Mouse (Mus musculus) MEL (cell line): ENCODE results near the gene Ugt1a6b. TPM values are rescaled to one million over a fixed set of nuclear protein-coding genes. Genes with fewer than 3 reads are reported as not detected.

ENCODE experiments used
- DNase-seq: peaks from one replicate; pipeline ENCODE4 v3.0.0; 2011; ENCODE audit warnings: low read depth, low spot score
- H3K27ac ChIP-seq: 2 replicates; pipeline ENCODE4 v1.5.1; 2012; ENCODE audit warnings: low read depth, mild to moderate bottlenecking, control low read depth, low read length, moderate library complexity; ENCODE audit not compliant: control insufficient read depth
- H3K27me3 ChIP-seq, 2 experiments: fragments of 150-350 bp in 1 of 2; sonication (generic) in 1 of 2; 2 replicates each; pipeline ENCODE4 v1.6.1; 2012; ENCODE audit warnings: low read length in 2 of 2, mild to moderate bottlenecking in 2 of 2, improper control_type of control experiment in 1 of 2, moderate library complexity in 1 of 2; ENCODE audit not compliant: insufficient read depth in 2 of 2, control insufficient read depth in 1 of 2
- H3K36me3 ChIP-seq, 2 experiments: 2 replicates each; pipeline ENCODE4 v1.6.1; 2012 to 2014; ENCODE audit warnings: low read length in 2 of 2, improper control_type of control experiment in 1 of 2, inconsistent platforms in 1 of 2, mild to moderate bottlenecking in 1 of 2; ENCODE audit not compliant: insufficient read depth in 2 of 2, control insufficient read depth in 1 of 2
- H3K4me1 ChIP-seq, 2 experiments: fragments of 150-350 bp in 1 of 2; sonication (generic) in 1 of 2; 2 replicates each; pipeline ENCODE4 v1.6.1; 2012; ENCODE audit warnings: low read length in 2 of 2, improper control_type of control experiment in 1 of 2, mild to moderate bottlenecking in 1 of 2; ENCODE audit not compliant: insufficient read depth in 2 of 2, control insufficient read depth in 1 of 2
- H3K4me3 ChIP-seq, 2 experiments: fragments of 150-350 bp in 1 of 2; sonication (generic) in 1 of 2; 2 replicates each; pipeline ENCODE4 v1.5.1; 2012; ENCODE audit warnings: low read depth in 2 of 2, low read length in 2 of 2, mild to moderate bottlenecking in 2 of 2, moderate library complexity in 2 of 2, control low read depth in 1 of 2, improper control_type of control experiment in 1 of 2; ENCODE audit not compliant: control insufficient read depth in 1 of 2, insufficient read depth in 1 of 2
- H3K79me2 ChIP-seq: 2 replicates; pipeline ENCODE4 v1.6.1; 2012; ENCODE audit warnings: mild to moderate bottlenecking, low read length, moderate library complexity; ENCODE audit not compliant: control insufficient read depth, poor library complexity, insufficient read depth
- H3K9ac ChIP-seq: 2 replicates; pipeline ENCODE4 v1.6.1; 2012; ENCODE audit warnings: low read depth, mild to moderate bottlenecking, control low read depth, low read length, moderate library complexity; ENCODE audit not compliant: control insufficient read depth, poor library complexity, severe bottlenecking
- H3K9me3 ChIP-seq: fragments of 150-350 bp; sonication (generic); replicated peaks from 2 replicates; pipeline ENCODE4 v1.6.1; 2012; ENCODE audit warnings: mild to moderate bottlenecking, low read length, improper control_type of control experiment, moderate library complexity; ENCODE audit not compliant: insufficient read depth
- CHD1 ChIP-seq: IDR thresholded peaks from 2 replicates; pipeline ENCODE4 v1.6.1; 2012; ENCODE audit warnings: low read depth, mild to moderate bottlenecking, inconsistent platforms, low read length, improper control_type of control experiment
- CTCF ChIP-seq, 3 experiments: IDR thresholded peaks in 2 of 3; conservative IDR thresholded peaks in 1 of 3; 2 replicates each; pipeline ENCODE4 v1.5.1; 2011 to 2012; ENCODE audit warnings: low read length in 3 of 3, low read depth in 2 of 3, mild to moderate bottlenecking in 2 of 3, improper control_type of control experiment in 1 of 3, inconsistent platforms in 1 of 3, mixed read lengths in 1 of 3, moderate library complexity in 1 of 3; ENCODE audit not compliant: control insufficient read depth in 1 of 3, insufficient read depth in 1 of 3, poor library complexity in 1 of 3, severe bottlenecking in 1 of 3
- HCFC1 ChIP-seq: IDR thresholded peaks from 2 replicates; pipeline ENCODE4 v1.6.1; 2012; ENCODE audit warnings: low read depth, mild to moderate bottlenecking, inconsistent platforms, low read length, improper control_type of control experiment, moderate library complexity
- JUND ChIP-seq: IDR thresholded peaks from 2 replicates; pipeline ENCODE4 v1.6.1; 2011; ENCODE audit warnings: low read depth, mild to moderate bottlenecking, improper control_type of control experiment, low read length
- KAT2A ChIP-seq: conservative IDR thresholded peaks from 2 replicates; pipeline ENCODE4 v1.6.1; 2012; ENCODE audit warnings: low read depth, low read length, improper control_type of control experiment, inconsistent platforms
- MAX ChIP-seq: IDR thresholded peaks from 2 replicates; pipeline ENCODE4 v1.6.1; 2011; ENCODE audit warnings: low read length, improper control_type of control experiment
- MEF2A ChIP-seq: IDR thresholded peaks from 2 replicates; pipeline ENCODE4 v1.6.1; 2014; ENCODE audit warnings: low read depth, mild to moderate bottlenecking, inconsistent platforms, low read length, improper control_type of control experiment; ENCODE audit not compliant: poor library complexity, insufficient replicate concordance, severe bottlenecking; ENCODE audit errors: extremely low read depth
- MYB ChIP-seq: IDR thresholded peaks from 2 replicates; pipeline ENCODE4 v1.6.1; 2011; ENCODE audit warnings: mild to moderate bottlenecking, low read depth, low read length, improper control_type of control experiment
- NRF1 ChIP-seq: IDR thresholded peaks from 2 replicates; pipeline ENCODE4 v1.6.1; 2014; ENCODE audit warnings: low read depth, mild to moderate bottlenecking, inconsistent platforms, low read length, improper control_type of control experiment, moderate library complexity; ENCODE audit not compliant: poor library complexity, insufficient read depth, severe bottlenecking
- RAD21 ChIP-seq: IDR thresholded peaks from 2 replicates; pipeline ENCODE4 v1.6.1; 2011; ENCODE audit warnings: mild to moderate bottlenecking, low read depth, low read length, improper control_type of control experiment
- RCOR1 ChIP-seq: IDR thresholded peaks from 2 replicates; pipeline ENCODE4 v1.6.1; 2012; ENCODE audit warnings: low read depth, mild to moderate bottlenecking, inconsistent platforms, low read length, improper control_type of control experiment
- SMC3 ChIP-seq: IDR thresholded peaks from 2 replicates; pipeline ENCODE4 v1.6.1; 2011; ENCODE audit warnings: low read depth, low read length, improper control_type of control experiment
- UBTF ChIP-seq: IDR thresholded peaks from 2 replicates; pipeline ENCODE4 v1.6.1; 2012; ENCODE audit warnings: low read depth, mild to moderate bottlenecking, inconsistent platforms, low read length, improper control_type of control experiment, moderate library complexity, borderline replicate concordance; ENCODE audit not compliant: insufficient read depth
- USF2 ChIP-seq, 2 experiments: IDR thresholded peaks; 2 replicates each; pipeline ENCODE4 v1.6.1; 2011 to 2012; ENCODE audit warnings: improper control_type of control experiment in 2 of 2, low read length in 2 of 2, borderline replicate concordance in 1 of 2, inconsistent platforms in 1 of 2, low read depth in 1 of 2, mild to moderate bottlenecking in 1 of 2; ENCODE audit not compliant: insufficient read depth in 1 of 2
- polyA plus RNA-seq, 2 experiments: library from polyadenylated mRNA; stranded (reverse) in 1 of 2; unstranded in 1 of 2; fragments of >175 nt in 1 of 2; fragments of >200 nt in 1 of 2; gene quantifications; 2 replicates each; pipeline versions ENCODE4 v1.2.1 to v1.2.4; 2012; ENCODE audit warnings: low replicate concordance in 2 of 2, low read depth in 1 of 2; ENCODE audit not compliant: insufficient read length in 2 of 2, insufficient read depth in 1 of 2, missing spikeins in 1 of 2
- total RNA-seq: library from RNA; depleted of rRNA; stranded (reverse); fragments of 300-350 nt; gene quantifications from 2 replicates; pipeline ENCODE4 v1.2.3, GENCODE M21; 2012

Ugt1a6b gene
- total and polyA plus RNA-seq, 3 experiments, result not detected

GRCm38 (mm10) chr1:88211812-88212211 lies 108.8 kb downstream of the Ugt1a6b start, which contains the start of gene Ugt1a1:
Ugt1a1 (plus strand) TSS chr1:88211959.
- Histone ChIP-seq H3K27ac (no peak within 1 kb of the TSS), H3K36me3 (peaks cover 0 to 4% of the 10 kb centered on the region in 2 experiments; a peak in 2 of 4 replicates), H3K27me3 (no peaks in the 10 kb centered on the region), H3K79me2 (no peaks in the 10 kb centered on the region), H3K4me3 (no peak within 1 kb of the TSS), H3K9ac (no peak within 1 kb of the TSS), H3K4me1 (no peaks in the 10 kb centered on the region), H3K9me3 (no peaks in the 10 kb centered on the region)
- TF ChIP-seq MAX (no peak), RCOR1 (no peak), KAT2A (no peak)
- DNase-seq, result peak; percentile 4

GRCm38 (mm10) chr1:88212341-88213045 lies 109.4 kb downstream of the Ugt1a6b start:
- no peak for TF ChIP-seq USF2 (IDR thresholded peaks at IDR 0.05; ENCODE audit: borderline replicate concordance in 1 of 2, insufficient read depth in 1 of 2, low read depth in 1 of 2, low read length in 2 of 2)
- no peak for TF ChIP-seq NRF1
- 0 out of 6 replicates have a peak, but pooled peaks of 1 of the 3 experiments have one; percentile 1 for TF ChIP-seq CTCF (IDR thresholded peaks at IDR 0.05 in 2 of 3, conservative IDR thresholded peaks at IDR 0.05 in 1 of 3; ENCODE audit: control insufficient read depth in 1 of 3, insufficient read depth in 1 of 3, low read depth in 2 of 3, low read length in 3 of 3, poor library complexity in 1 of 3, severe bottlenecking in 1 of 3)
- TF ChIP-seq, all 39 proteins: peak for 1
- Histone ChIP-seq H3K9me3 (no peaks in the 10 kb centered on the region), H3K4me3 (no peak overlapping the region), H3K36me3 (no peaks in the 10 kb centered on the region; a peak in 1 of 4 replicates), H3K27me3 (no peaks in the 10 kb centered on the region), H3K4me1 (no peaks in the 10 kb centered on the region), H3K79me2 (no peaks in the 10 kb centered on the region), H3K9ac (no peak overlapping the region), H3K27ac (no peak overlapping the region)
- DNase-seq, result peak; percentile 6

- no peak overlapping the region for H3K9ac ChIP-seq
- no peaks in the 10 kb centered on the region for H3K4me1 ChIP-seq
- no peaks in the 10 kb centered on the region for H3K36me3 ChIP-seq
- H3K4me3 ChIP-seq, result no peak overlapping the region
- DNase-seq, result peak; percentile 4
- H3K27ac ChIP-seq, result no peak overlapping the region
- no peaks in the 10 kb centered on the region for H3K9me3 ChIP-seq
- H3K27me3 ChIP-seq, result no peaks in the 10 kb centered on the region
- no peaks in the 10 kb centered on the region for H3K79me2 ChIP-seq
- no peak for TF ChIP-seq RAD21
- no peak for TF ChIP-seq MYB
- TF ChIP-seq MEF2A, result no peak
- no peak for TF ChIP-seq JUND
- no peak for TF ChIP-seq HCFC1
- TF ChIP-seq CHD1, result no peak
- TF ChIP-seq KAT2A, result no peak
- TF ChIP-seq UBTF, result no peak
- no peak for TF ChIP-seq SMC3
- TF ChIP-seq, all 39 proteins: peak for 0
These were observed 110.0 kb downstream of the Ugt1a6b start for GRCm38 (mm10) chr1:88213061-88213460.
